Mouse (Mus musculus) MEL (cell line): Measurements from ENCODE around the gene Ypel3.

Experiments used
- GATA1 ChIP-seq: IDR thresholded peaks from 2 replicates; pipeline ENCODE4 v1.6.1; 2011; ENCODE audit warnings: low read depth, low read length, improper control_type of control experiment
- POLR2A ChIP-seq, 2 experiments: IDR thresholded peaks; 2 replicates each; pipeline ENCODE4 v1.6.1; 2011 to 2012; ENCODE audit warnings: low read length in 2 of 2, mild to moderate bottlenecking in 2 of 2, control low read depth in 1 of 2, improper control_type of control experiment in 1 of 2, low read depth in 1 of 2, moderate library complexity in 1 of 2; ENCODE audit not compliant: control insufficient read depth in 1 of 2, insufficient read depth in 1 of 2, poor library complexity in 1 of 2
- ZC3H11A ChIP-seq: IDR thresholded peaks from 2 replicates; pipeline ENCODE4 v1.6.1; 2012; ENCODE audit warnings: low read depth, mild to moderate bottlenecking, inconsistent platforms, low read length, improper control_type of control experiment

- TF ChIP-seq ZC3H11A: no peak
- TF ChIP-seq POLR2A (IDR thresholded peaks at IDR 0.05; ENCODE audit: control insufficient read depth in 1 of 2, insufficient read depth in 1 of 2, low read depth in 1 of 2, low read length in 2 of 2, poor library complexity in 1 of 2): no peak
- no peak for TF ChIP-seq GATA1
Measured at GRCm38 (mm10) chr7:126778147-126778546, 1.4 kb downstream of the Ypel3 start.
